Mouse (Mus musculus) embryo, embryonic 11 days (tissue): ENCODE measurements at regions not wholly inside any gene's neighbourhood (a gene's known extent, or its start where the extent isn't known, plus 50 kb on each side); places are given as distances from the start of the nearest gene placed in this dataset.
"Not testable (repeated sequence)": the region's sequence is repeated elsewhere in the genome, so short reads cannot be mapped to it uniquely, and the experiment has no call there.

Source experiments
- DNase-seq: peaks from one replicate; pipeline ENCODE4 v3.0.0-alpha.2; 2015

- DNase-seq: no peak
Observed at GRCm38 (mm10) chr10:10116442-10116841, 215.6 kb upstream of the Stxbp5 start.

GRCm38 (mm10) chr10:10113256-10113655, 212.4 kb upstream of the Stxbp5 start:
- no peak for DNase-seq

- no peak for DNase-seq
Observed at GRCm38 (mm10) chr10:10111055-10111454, 210.2 kb upstream of the Stxbp5 start.

GRCm38 (mm10) chr10:10109867-10110266, 209.0 kb upstream of the Stxbp5 start:
- no peak for DNase-seq

- no peak for DNase-seq
Observed at GRCm38 (mm10) chr10:10107123-10107525, 206.2 kb upstream of the Stxbp5 start.

- no peak for DNase-seq
Observed at GRCm38 (mm10) chr10:10106646-10107045, 205.8 kb upstream of the Stxbp5 start.

- no peak for DNase-seq
Observed at GRCm38 (mm10) chr10:10101641-10102040, 200.8 kb upstream of the Stxbp5 start.

- DNase-seq: no peak
Observed at GRCm38 (mm10) chr10:10098521-10098920, 197.6 kb upstream of the Stxbp5 start.

- no peak for DNase-seq
Observed at GRCm38 (mm10) chr10:10094113-10094512, 193.2 kb upstream of the Stxbp5 start.

- no peak for DNase-seq
Observed at GRCm38 (mm10) chr10:10093713-10094112, 192.8 kb upstream of the Stxbp5 start.

GRCm38 (mm10) chr10:10085934-10086333, 185.1 kb upstream of the Stxbp5 start:
- DNase-seq: no peak

GRCm38 (mm10) chr10:10070146-10070545, 169.3 kb upstream of the Stxbp5 start:
- DNase-seq: no peak

- DNase-seq: not testable (repeated sequence)
Observed at GRCm38 (mm10) chr10:10069704-10070103, 168.8 kb upstream of the Stxbp5 start.

- DNase-seq: no peak
Observed at GRCm38 (mm10) chr10:10046753-10047152, 145.9 kb upstream of the Stxbp5 start.

GRCm38 (mm10) chr10:10046318-10046717, 145.4 kb upstream of the Stxbp5 start:
- no peak for DNase-seq

GRCm38 (mm10) chr10:10009244-10009643, 108.4 kb upstream of the Stxbp5 start:
- no peak for DNase-seq

GRCm38 (mm10) chr10:9998621-9999020, 97.7 kb upstream of the Stxbp5 start:
- DNase-seq: no peak

- DNase-seq: no peak
Observed at GRCm38 (mm10) chr10:9996211-9996610, 95.3 kb upstream of the Stxbp5 start.

- DNase-seq: no peak
Observed at GRCm38 (mm10) chr10:9992798-9993197, 91.9 kb upstream of the Stxbp5 start.

- no peak for DNase-seq
Observed at GRCm38 (mm10) chr10:9985407-9985806, 84.5 kb upstream of the Stxbp5 start.

- peak; percentile 12 for DNase-seq
Observed at GRCm38 (mm10) chr10:9976424-9976823, 75.5 kb upstream of the Stxbp5 start.
